Mouse (Mus musculus) common myeloid progenitor, adult 5-6 weeks (primary cell): ENCODE measurements around the gene Ssh1. TPM values are rescaled to one million over a fixed set of nuclear protein-coding genes. Genes with fewer than 3 reads are reported as not detected.

ENCODE experiments used
- ATAC-seq: replicated peaks from 2 replicates; pipeline ENCODE4 v1.8.0; 2016; ENCODE audit warnings: low read depth, mild to moderate bottlenecking, moderate TSS enrichment, inconsistent platforms; ENCODE audit not compliant: poor library complexity, severe bottlenecking
- total RNA-seq: library from RNA; stranded (forward); fragments of 200-1000, 187-1606 nt; gene quantifications from 2 replicates; pipeline ENCODE4 v1.2.3, GENCODE M21; 2017

The Ssh1 gene
- total RNA-seq, 1 experiment from 2014 or later, result 7.0 TPM

DNA sequence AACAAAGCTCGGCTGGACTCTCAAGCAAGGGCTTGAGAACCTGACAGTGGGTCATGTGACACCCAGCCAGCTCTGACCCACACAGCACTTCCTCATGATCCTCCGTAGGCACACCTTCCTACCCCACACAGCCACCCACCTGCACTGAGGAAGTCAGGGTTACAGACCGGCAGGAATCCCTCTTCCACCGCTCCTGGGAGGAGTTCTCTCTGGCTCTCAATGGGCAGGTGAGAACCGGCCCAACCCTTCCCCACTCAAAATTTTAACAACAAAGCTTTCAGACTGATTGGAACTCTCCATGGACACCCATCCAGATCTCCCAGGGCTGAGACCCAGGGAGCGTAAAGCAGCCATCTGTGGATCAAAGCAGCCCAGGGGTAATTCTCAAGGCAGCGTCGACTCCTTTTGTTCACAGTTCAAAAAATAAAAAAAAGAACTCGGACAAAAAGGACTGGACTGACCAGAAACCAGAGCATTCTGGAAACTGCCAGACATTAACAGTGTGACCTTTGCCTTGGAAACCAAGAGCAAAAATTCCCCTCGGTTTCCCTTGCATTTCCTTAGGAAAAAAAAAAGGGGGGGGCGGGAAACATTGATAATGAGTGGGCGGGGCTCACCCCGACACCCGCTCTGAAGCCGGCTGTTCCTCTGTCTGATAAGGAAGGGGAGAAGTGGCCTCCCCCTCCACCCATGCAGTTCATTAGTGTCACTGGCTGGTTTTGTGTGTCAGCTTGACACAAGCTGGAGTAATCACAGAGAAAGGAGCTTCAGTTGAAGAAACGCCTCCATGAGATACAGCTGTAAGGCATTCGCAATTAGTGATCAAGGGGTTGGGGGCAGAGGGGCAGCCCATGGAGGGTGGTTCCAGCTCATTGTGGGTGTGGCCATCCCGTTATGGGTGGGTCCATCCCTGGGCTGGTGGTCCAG lies 20.8 kb downstream of the Ssh1 start:
- ATAC-seq, result peak; percentile 53

- ATAC-seq, result no peak
These were observed 22.2 kb downstream of the Ssh1 start for GRCm38 (mm10) chr5:113971434-113971960.

GRCm38 (mm10) chr5:113968371-113968770 lies 25.3 kb downstream of the Ssh1 start:
- no peak for ATAC-seq

GRCm38 (mm10) chr5:113966452-113967150 lies 27.1 kb downstream of the Ssh1 start:
- ATAC-seq, result no peak

- no peak for ATAC-seq
These were observed 28.0 kb downstream of the Ssh1 start for GRCm38 (mm10) chr5:113965659-113966185.

- ATAC-seq, result no peak
These were observed 28.7 kb downstream of the Ssh1 start for GRCm38 (mm10) chr5:113964972-113965371.

DNA sequence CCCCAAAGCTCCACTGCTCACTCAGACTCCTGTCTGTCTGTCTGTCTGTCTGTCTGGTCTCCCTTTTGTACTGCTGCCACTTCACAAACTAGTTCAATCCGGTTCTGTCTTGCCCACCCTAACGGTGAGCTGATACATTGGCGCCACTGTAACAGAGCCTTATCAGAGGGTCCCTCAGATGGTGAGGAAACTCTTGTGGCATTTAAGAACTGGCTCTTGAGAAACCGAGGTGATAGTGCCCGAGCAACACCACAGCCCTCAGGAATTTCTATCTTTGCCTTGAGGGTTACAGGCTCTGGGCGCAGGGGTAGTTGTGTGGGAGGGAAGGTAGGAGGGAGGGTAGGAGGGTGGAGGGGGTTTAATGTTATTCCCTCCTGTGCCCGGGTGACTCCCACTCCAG lies 31.9 kb downstream of the Ssh1 start:
- ATAC-seq, result peak; percentile 51

GRCm38 (mm10) chr5:113960416-113960815 lies 33.3 kb downstream of the Ssh1 start:
- ATAC-seq, result no peak

GRCm38 (mm10) chr5:113959039-113959438 lies 34.7 kb downstream of the Ssh1 start:
- ATAC-seq, result no peak

DNA sequence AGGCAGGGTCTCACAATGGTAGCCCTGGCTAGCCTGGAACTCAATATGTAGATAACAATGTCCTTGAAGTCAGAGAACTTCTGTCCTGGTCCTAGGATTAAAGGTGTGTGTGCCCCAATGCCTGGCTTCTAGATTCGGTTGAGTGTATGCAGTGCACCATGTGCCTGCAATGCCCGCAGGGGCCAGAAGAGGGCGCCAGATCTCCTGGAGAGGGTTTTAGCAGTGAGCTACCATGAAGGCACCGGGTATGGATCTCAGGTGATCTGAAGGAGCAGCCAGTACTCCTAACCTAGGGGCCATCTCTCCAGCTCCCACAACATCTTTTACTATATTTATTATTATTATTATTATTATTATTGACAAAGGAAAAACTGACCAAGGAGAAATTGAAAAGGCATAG lies 37.2 kb downstream of the Ssh1 start:
- peak; percentile 34; the same call in 1 of the 2 replicates for ATAC-seq

- ATAC-seq, result no peak
These were observed 38.0 kb downstream of the Ssh1 start for GRCm38 (mm10) chr5:113955691-113956090.

DNA sequence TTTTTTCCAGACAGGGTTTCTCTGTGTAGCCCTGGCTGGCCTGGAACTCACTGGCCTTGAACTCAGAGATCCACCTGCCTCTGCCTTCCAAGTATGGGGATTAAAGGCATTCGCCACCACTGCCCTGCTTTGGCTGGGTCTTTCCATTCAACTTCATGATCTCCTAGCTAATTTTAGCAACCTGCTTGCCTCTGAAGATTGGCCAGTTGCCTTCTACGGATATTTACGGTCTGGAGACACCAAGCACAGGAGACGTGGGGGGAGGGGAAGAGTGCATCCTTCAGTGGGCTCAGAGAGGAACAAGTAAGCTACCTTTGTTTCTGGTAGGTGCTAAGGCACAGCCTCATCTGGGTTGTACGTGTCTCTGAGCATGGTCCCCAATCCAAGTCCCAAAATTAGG lies 38.4 kb downstream of the Ssh1 start:
- no peak for ATAC-seq

DNA sequence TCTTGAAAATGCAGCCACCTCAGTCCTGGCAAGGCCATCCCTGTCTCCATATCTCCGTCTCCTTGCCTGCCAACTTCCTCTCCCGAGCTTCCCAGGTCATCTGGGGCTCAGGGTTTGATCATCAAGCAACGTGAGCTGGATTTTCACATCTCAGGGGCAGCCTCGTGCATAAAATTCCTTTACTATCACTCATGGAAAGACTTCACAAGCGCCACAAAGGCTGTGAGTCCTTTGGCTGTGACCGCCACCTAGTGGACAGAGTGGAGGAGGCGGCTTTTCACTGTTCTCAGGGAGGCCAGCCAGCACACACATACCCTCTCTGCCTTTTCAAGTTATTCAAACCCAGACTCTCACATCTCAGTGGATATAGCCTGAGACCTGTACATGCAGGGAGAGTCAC lies 39.3 kb downstream of the Ssh1 start:
- peak; percentile 51 for ATAC-seq

DNA sequence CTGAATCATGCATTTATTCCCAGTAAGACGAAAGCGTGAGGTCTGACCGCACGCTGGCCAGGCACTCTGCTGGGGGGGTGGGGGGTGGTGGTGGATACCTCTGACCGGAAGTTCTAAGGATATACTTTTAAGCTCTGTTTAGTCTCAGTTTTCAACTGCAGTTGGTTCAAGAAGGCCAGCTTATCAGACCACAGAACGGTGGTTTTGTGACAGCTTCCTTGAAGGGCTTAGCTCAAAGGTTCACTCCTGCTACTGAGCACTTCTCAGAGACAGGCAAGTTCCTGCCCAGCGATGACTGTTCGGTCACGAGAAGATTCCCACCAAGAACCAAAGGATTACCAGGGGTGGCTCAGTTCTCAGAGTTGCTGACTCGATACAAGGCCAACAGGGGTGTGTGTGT lies 41.2 kb downstream of the Ssh1 start:
- ATAC-seq, result peak; percentile 66

DNA sequence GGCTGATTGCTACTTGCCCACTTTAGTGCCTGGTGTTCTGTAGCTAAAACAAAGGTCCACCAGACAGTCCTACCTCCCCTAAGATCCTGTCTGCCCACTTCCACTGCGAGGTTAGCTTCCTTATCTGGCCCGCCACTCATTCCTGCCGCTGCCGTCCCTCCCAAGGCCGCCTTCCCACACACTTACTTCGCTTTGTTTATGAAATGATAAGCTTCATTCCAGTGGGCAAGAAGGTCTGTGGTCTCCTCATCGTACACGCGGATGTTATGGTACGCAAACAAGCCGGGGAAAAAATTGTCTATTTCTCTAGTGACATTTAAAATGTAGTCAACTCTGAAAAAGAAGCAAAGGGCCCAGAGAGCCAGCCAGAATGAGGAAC lies 42.0 kb downstream of the Ssh1 start:
- peak; percentile 59 for ATAC-seq

- ATAC-seq, result no peak
These were observed 42.7 kb downstream of the Ssh1 start for GRCm38 (mm10) chr5:113950786-113951692.

DNA sequence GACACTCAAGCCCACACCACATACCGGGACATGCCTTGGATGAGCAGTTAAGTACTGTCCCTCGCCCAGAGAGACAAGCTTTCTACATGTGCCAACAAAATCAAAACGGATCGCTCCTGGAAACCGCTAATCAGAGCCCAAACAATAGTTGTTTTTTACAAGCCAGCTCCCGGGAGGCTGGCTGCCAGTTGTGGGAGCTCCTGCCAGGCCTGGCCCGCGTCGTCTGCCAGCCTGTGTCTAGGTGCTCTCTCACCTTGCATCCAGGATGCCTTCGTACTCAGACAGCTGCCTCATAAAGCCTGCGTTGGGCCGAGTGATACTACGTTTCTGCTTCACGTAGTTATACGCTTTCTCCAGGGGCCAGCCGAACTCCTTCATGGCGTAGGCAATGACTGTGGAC lies 43.6 kb downstream of the Ssh1 start:
- ATAC-seq, result no peak

DNA sequence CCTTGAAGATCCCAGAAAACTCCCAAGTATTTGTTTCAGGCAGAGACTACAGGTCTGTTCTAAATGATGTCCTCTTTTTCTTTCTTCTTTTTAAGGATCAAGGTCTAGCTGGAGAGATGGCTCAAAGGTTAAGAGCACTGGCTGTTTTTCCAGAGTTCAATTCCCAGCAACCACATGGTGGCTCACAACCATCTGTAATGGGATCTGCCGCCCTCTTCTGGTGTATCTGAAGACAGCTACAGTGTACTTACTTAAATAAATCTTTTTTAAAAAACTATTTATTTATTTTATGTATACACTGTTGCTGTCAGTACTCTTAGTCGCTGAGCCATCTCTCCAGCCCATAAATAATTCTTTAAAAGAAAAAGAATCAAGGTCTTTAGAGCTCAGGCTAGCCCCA lies 46.4 kb downstream of the Ssh1 start:
- ATAC-seq, result no peak

- peak; percentile 90 for ATAC-seq
These were observed 48.6 kb downstream of the Ssh1 start for GRCm38 (mm10) chr5:113945126-113945525.

DNA sequence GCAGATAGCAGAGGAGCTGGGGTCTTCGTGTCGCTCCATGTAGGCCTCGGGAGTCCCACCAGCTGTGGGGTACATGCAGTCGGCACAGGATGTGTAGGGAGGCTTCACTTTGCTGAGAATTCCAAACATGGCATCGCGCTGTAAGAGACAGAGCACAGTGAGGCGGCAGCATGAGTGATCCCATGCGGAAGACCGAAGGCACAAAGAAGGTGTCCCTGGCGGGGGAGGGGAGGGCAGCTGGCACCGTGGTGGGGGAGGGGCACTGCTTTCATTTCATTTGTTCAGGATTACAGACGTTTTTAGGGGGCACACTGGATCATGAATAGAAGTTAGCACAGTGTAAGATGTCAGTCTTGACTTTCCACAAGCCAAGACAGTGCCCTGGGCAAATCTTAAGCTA lies 50.4 kb downstream of the Ssh1 start:
- no peak for ATAC-seq
